Mouse (Mus musculus) midbrain, embryonic 11.5 days (tissue): ENCODE results near the gene Ndufv3. TPM values are rescaled to one million over a fixed set of nuclear protein-coding genes. Genes with fewer than 3 reads are reported as not detected.

Experiments
- ATAC-seq: fragments of 200-750 bp; cut with Nextera tagmentation; 2 replicates; pipeline ENCODE4 v1.8.0; 2017; ENCODE audit warnings: moderate TSS enrichment, moderate library complexity; ENCODE audit not compliant: low FRiP score
- DNase-seq: peaks from one replicate; pipeline ENCODE4 v3.0.0; 2015; ENCODE audit warnings: low spot score; ENCODE audit errors: missing footprints
- H3K27ac ChIP-seq: fragments of 300-500 bp; sonication (generic); 2 replicates; pipeline ENCODE4 v1.5.1; 2014; ENCODE audit warnings: low read depth, low read length
- H3K27me3 ChIP-seq: fragments of 300-500 bp; sonication (generic); 2 replicates; pipeline ENCODE4 v1.6.1; 2014; ENCODE audit warnings: mild to moderate bottlenecking, low read length, moderate library complexity, mixed read lengths; ENCODE audit not compliant: control insufficient read depth, insufficient read depth
- H3K36me3 ChIP-seq: fragments of 300-500 bp; sonication (generic); 2 replicates; pipeline ENCODE4 v1.6.1; 2014; ENCODE audit warnings: mild to moderate bottlenecking, low read length, moderate library complexity, mixed read lengths; ENCODE audit not compliant: control insufficient read depth, insufficient read depth
- H3K4me1 ChIP-seq: fragments of 300-500 bp; sonication (generic); 2 replicates; pipeline ENCODE4 v1.6.1; 2014; ENCODE audit warnings: low read length; ENCODE audit not compliant: control insufficient read depth, insufficient read depth
- H3K4me2 ChIP-seq: fragments of 300-500 bp; sonication (generic); 2 replicates; pipeline ENCODE4 v1.6.1; 2014; ENCODE audit warnings: mild to moderate bottlenecking, moderate library complexity
- H3K4me3 ChIP-seq: fragments of 300-500 bp; sonication (generic); 2 replicates; pipeline ENCODE4 v1.5.1; 2014; ENCODE audit warnings: low read depth, low read length
- H3K9ac ChIP-seq: fragments of 300-500 bp; sonication (generic); 2 replicates; pipeline ENCODE4 v1.6.1; 2014; ENCODE audit warnings: low read length
- H3K9me3 ChIP-seq: fragments of 300-500 bp; sonication (generic); 2 replicates; pipeline ENCODE4 v1.6.1; 2016; ENCODE audit warnings: low read length; ENCODE audit not compliant: control insufficient read depth
- WGBS: fragments of 180-500 bp; shearing (Covaris S2); extraction: QIAGEN DNeasy Blood & Tissue Kit; methylation state at CpG from one replicate; pipeline ENCODE4 v1.1.7; 2014; 5-methylcytosine and 5-hydroxymethylcytosine counted together
- polyA plus RNA-seq: library from polyadenylated mRNA; unstranded; fragments of >200 nt; fragmentation: Nextera tagmentation; extraction: Ambion mirVana; gene quantifications from 2 replicates; pipeline ENCODE4 v1.2.1, GENCODE M21; 2014

Gene Ndufv3
- polyA plus RNA-seq, 1 experiment from 2014 or later: 249 TPM

DNA sequence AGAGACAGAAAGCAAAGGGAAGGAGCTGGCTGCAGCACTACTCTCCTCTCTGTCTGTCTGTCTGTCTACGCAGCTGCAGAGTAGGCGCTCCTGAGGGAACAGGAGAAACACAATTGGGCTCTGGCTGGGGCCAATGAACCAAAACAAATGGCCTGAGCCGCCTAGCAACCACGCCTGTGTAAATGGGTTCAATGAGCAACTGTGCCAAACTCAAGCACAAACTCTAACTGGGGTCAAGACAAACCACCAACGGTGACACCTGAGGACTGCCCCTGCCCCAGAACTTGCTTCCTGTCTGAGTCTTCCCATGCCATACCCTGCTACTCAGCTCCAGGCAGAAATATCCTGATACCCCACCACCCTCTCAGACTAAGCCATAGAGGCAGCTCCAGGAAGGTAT, 14.9 kb upstream of the Ndufv3 start:
- Histone ChIP-seq H3K27me3 (no peaks in the 10 kb centered on the region), H3K9ac (no peak overlapping the region; the same call in 1 of the 2 replicates), H3K36me3 (peaks cover 13% of the 10 kb centered on the region; the same call in 1 of the 2 replicates), H3K4me2 (no peak overlapping the region), H3K9me3 (no peaks in the 10 kb centered on the region), H3K27ac (no peak overlapping the region), H3K4me1 (no peaks in the 10 kb centered on the region), H3K4me3 (no peak overlapping the region)
- ATAC-seq: no peak
- peak; percentile 57 for DNase-seq
- WGBS: 56% methylated on average over 5 of the region's 5 CpGs

DNA sequence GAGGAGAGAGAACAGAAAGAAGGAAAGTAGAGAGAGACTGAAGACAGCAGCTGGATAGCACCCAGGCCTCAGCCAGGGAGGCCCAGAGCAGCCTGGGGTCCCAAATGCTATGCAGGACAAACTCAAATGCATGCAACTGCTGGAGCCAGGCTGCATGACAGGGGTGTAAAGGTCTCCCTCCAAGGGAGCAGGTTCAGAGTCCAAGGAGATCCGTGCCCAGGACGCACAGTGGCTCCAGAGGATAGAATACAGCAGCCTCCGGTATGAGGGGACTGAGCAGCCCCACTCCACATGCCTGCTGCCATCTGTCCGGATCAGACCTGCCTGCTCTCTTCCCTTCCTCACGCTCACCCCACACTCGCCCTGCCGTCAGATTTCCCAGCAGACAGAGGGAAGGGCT, 13.6 kb upstream of the Ndufv3 start:
- no peak for ATAC-seq
- H3K9me3 ChIP-seq: no peaks in the 10 kb centered on the region
- H3K4me1 ChIP-seq: no peaks in the 10 kb centered on the region
- H3K36me3 ChIP-seq: peaks cover 8% of the 10 kb centered on the region; the same call in 1 of the 2 replicates
- no peak overlapping the region for H3K4me2 ChIP-seq
- peak; percentile 4 for DNase-seq
- no peaks in the 10 kb centered on the region for H3K27me3 ChIP-seq
- H3K9ac ChIP-seq: no peak overlapping the region
- 90% methylated on average over 7 of the region's 7 CpGs for WGBS
- no peak overlapping the region for H3K4me3 ChIP-seq
- no peak overlapping the region for H3K27ac ChIP-seq

DNA sequence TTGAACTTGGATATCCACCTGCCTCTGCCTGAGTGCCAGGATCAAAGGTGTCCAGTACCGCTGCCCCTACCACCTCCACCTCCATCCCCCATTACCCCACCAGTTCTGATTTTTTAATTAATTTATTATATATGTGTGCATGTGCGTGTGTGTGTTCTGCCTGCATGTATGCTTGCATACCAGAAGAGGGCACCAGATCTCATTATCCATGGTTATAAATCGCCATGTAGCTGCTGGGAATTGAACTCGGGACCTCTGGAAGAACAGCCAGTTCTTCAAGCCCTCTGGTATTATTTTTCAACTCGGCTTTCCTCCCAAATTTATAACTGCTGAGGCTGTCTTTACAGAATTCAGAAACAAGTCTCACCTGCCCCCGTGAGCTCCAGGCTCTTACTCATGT, 9.0 kb upstream of the Ndufv3 start:
- Histone ChIP-seq H3K4me3 (peak overlapping the region; percentile 75; the same call in 1 of the 2 replicates), H3K27ac (no peak overlapping the region), H3K9ac (no peak overlapping the region), H3K36me3 (peaks cover 3% of the 10 kb centered on the region; the same call in 1 of the 2 replicates), H3K27me3 (no peaks in the 10 kb centered on the region), H3K4me2 (peak overlapping the region; percentile 54), H3K9me3 (no peaks in the 10 kb centered on the region), H3K4me1 (0 out of 2 replicates have a peak, but pooled peaks cover 3% of the 10 kb centered on the region)
- DNase-seq (no peak), ATAC-seq (no peak)
- WGBS: 92% methylated on average over 6 of the region's 6 CpGs

DNA sequence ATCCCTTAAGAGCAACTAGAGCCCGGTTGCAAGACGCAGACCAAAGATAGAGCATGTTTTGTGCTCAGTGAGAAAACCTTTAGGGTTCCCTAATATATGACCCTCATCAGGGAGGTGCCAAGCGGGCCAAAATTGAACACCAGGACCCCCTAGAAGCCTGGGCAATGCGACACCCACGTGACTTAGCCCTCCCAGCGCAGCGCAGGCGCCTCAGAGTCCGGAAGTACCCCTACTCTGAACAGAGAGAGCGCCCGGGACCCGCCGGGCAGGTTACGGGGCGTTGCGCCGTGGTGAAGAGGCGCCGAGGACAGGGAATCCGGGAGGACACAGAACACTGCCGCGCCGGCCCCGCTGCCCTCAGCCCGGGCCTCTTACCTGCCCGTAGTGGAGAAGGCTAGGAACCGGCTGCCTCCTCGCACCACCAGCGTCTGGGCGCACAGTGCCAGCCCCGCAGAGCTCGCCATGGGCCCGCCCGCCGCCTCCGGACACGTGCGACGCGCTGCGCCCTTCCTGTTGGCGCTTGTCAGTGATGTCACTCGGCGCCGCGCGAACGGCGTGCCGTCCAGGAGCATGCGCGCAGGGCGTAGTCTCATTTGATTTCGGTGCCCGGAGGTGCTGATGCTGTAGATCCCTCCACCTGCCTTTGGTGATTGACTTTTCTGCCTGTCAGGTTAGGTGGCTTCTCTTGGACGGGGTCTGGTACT, 8.0 kb upstream of the Ndufv3 start:
- ATAC-seq (peak; percentile 97), DNase-seq (peak; percentile 99)
- Histone ChIP-seq H3K27me3 (no peaks in the 10 kb centered on the region), H3K4me2 (peak overlapping the region; percentile 54), H3K9ac (peak overlapping the region; percentile 73), H3K4me1 (0 out of 2 replicates have a peak, but pooled peaks cover 3% of the 10 kb centered on the region), H3K36me3 (peaks cover 3% of the 10 kb centered on the region; the same call in 1 of the 2 replicates), H3K4me3 (peak overlapping the region; percentile 75), H3K9me3 (no peaks in the 10 kb centered on the region), H3K27ac (peak overlapping the region; percentile 49; the same call in 1 of the 2 replicates)
- under 1% methylated on average over 51 of the region's 56 CpGs for WGBS

DNA sequence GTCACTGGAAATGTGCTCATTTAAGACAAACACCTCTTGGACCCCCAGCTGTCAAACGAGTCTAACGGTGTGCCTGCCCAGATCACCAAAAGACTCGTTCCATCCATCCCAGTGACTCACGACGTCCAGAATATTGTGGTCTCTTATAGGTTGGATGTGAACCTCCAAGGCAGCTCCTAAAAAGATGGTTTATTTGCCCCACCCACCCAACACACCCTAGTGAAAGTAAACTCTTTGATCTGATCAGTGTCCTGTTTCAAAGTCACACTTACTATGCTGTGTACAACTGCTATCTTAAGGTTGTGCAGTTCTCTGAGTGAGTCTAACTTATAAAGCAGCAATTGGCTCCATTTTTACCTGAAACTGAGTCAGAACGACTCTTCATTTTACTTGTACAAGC, 7.3 kb upstream of the Ndufv3 start:
- H3K9ac ChIP-seq: peak overlapping the region; percentile 73
- DNase-seq (no peak), ATAC-seq (peak; percentile 8; the same call in 1 of the 2 replicates)
- 0 out of 2 replicates have a peak, but pooled peaks cover 3% of the 10 kb centered on the region for H3K4me1 ChIP-seq
- no peaks in the 10 kb centered on the region for H3K27me3 ChIP-seq
- H3K27ac ChIP-seq: no peak overlapping the region
- WGBS: 23% methylated on average over 6 of the region's 6 CpGs
- no peaks in the 10 kb centered on the region for H3K9me3 ChIP-seq
- H3K4me3 ChIP-seq: peak overlapping the region; percentile 75
- peaks cover 3% of the 10 kb centered on the region; the same call in 1 of the 2 replicates for H3K36me3 ChIP-seq
- H3K4me2 ChIP-seq: peak overlapping the region; percentile 54

DNA sequence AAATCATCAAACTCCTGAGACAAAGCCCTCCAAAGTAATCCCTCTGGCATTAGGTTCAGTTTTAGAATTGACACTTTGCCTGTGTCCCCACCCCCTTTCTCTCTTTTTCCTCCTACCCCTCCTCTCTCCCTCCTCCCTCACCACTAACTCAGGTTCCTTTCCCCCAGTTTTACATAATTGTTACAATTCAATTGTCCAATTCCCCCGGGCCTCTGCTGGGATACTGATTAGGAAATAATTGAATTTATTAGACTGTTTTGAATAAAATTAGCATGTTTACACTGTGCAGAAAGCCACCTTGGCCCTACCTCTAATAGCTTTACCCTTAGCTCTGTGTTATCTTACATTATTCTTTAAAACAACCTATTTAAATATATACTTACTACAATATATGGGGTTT, 5.2 kb upstream of the Ndufv3 start:
- no peaks in the 10 kb centered on the region for H3K27me3 ChIP-seq
- no peaks in the 10 kb centered on the region for H3K36me3 ChIP-seq
- H3K9ac ChIP-seq: no peak overlapping the region
- DNase-seq: peak; percentile 79
- no peaks in the 10 kb centered on the region for H3K9me3 ChIP-seq
- H3K4me1 ChIP-seq: 0 out of 2 replicates have a peak, but pooled peaks cover 5% of the 10 kb centered on the region
- H3K4me3 ChIP-seq: no peak overlapping the region
- WGBS: 79% methylated on average over 1 of the region's 1 CpGs
- no peak for ATAC-seq
- H3K27ac ChIP-seq: no peak overlapping the region
- H3K4me2 ChIP-seq: no peak overlapping the region

DNA sequence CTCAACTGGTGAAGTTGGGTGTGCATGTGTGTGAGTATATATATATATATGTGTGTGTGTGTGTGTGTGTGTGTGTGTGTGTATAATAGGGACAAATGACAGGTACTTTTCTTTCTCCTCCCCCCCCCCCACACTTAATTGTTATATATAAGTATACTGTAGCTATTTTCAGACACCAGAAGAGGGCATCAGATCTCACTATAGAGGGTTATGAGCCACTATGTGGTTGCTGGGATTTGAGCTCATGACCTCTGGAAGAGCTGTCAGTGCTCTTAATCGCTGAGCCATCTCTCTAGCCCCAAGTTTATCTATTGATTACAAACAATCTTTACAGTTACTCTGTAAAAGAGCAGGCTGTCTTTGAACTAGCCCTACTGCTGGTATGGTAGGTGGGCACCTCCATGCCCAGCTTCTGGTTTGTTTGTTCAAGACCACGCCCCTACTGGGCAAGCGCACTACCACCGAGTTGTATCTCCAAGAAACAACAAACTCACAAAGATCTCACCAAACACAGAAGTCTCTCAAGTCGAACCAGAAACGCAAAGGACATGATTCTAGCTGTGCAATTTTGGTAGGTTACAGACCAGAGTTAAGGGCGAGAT, 470 bp upstream of the Ndufv3 start:
- Histone ChIP-seq H3K27me3 (no peaks in the 10 kb centered on the region), H3K4me3 (peak overlapping the region; percentile 75), H3K36me3 (no peaks in the 10 kb centered on the region), H3K27ac (no peak overlapping the region), H3K4me1 (peaks cover 9% of the 10 kb centered on the region), H3K4me2 (peak overlapping the region; percentile 87), H3K9ac (no peak overlapping the region), H3K9me3 (no peaks in the 10 kb centered on the region)
- WGBS: 4% methylated on average over 7 of the region's 7 CpGs
- ATAC-seq (peak; percentile 67), DNase-seq (no peak)

DNA sequence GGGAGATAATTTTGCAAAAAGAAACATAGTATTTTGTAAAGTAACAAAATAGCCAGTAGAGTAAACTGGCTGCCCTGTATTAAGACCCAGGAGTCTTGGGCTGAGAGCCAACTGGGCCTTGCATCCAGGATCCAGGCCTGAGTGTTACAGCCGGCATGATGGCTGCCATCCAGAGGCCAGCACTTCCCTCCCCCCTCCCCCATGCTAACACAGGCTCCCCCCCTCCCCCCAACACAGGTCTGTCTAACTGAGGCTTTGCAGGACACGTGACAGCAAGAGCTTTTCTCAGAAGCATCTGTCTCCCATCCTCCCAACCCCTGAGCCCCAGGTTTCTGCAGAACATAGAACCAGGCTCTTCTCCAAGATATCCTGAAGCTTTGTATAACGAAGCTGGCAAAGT, 980 bp downstream of the Ndufv3 start:
- Histone ChIP-seq H3K27ac (no peak overlapping the region), H3K4me1 (peaks cover 9% of the 10 kb centered on the region), H3K9ac (no peak overlapping the region), H3K27me3 (no peaks in the 10 kb centered on the region), H3K4me2 (peak overlapping the region; percentile 87), H3K36me3 (no peaks in the 10 kb centered on the region), H3K4me3 (peak overlapping the region; percentile 75), H3K9me3 (no peaks in the 10 kb centered on the region)
- ATAC-seq: no peak
- DNase-seq: no peak
- WGBS: 19% methylated on average over 3 of the region's 3 CpGs

DNA sequence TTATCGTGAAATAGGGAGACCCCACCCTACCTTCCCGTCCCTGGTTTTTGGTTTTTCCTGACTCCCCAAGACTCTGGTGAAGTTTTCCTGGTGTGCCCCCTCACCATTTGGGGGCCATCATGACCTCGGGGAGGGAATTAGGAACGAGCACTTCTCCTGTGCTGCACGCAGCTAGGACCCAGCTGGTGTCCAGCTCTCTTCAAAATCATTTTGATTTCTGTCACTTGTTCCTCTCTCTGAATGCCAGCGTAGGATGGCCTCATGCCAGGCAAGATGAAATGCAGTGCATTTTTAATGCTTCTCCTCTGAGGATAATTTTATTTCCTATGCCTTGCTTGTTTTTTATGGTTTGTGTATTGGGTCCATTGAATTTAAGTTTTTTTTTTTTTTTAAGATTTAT, 2.0 kb downstream of the Ndufv3 start:
- Histone ChIP-seq H3K4me1 (peaks cover 9% of the 10 kb centered on the region), H3K27me3 (no peaks in the 10 kb centered on the region), H3K27ac (no peak overlapping the region), H3K9me3 (no peaks in the 10 kb centered on the region), H3K36me3 (no peaks in the 10 kb centered on the region), H3K9ac (no peak overlapping the region), H3K4me2 (no peak overlapping the region), H3K4me3 (no peak overlapping the region)
- 85% methylated on average over 6 of the region's 6 CpGs for WGBS
- ATAC-seq: no peak
- no peak for DNase-seq
